Mouse (Mus musculus) liver, embryonic 11.5 days (tissue): ENCODE results near the gene Slf1. TPM values are rescaled to one million over a fixed set of nuclear protein-coding genes. Genes with fewer than 3 reads are reported as not detected.
A peak's percentile ranks its signal among the peaks of the same experiment; 100 is the strongest.

Source experiments
- ATAC-seq: fragments of 200-750 bp; cut with Nextera tagmentation; replicated peaks from 2 replicates; pipeline ENCODE4 v1.8.0; 2017; ENCODE audit warnings: moderate number of reproducible peaks, mild to moderate bottlenecking, moderate TSS enrichment, moderate library complexity; ENCODE audit not compliant: low FRiP score
- DNase-seq: peaks from one replicate; pipeline ENCODE4 v3.0.0-alpha.2; 2017; ENCODE audit warnings: low spot score
- H3K27ac ChIP-seq: fragments of 300-500 bp; sonication (generic); 2 replicates; pipeline ENCODE4 v1.5.1; 2014; ENCODE audit warnings: mild to moderate bottlenecking, low read depth, low read length, control low read depth
- H3K27me3 ChIP-seq: fragments of 300-500 bp; sonication (generic); replicated peaks from 2 replicates; pipeline ENCODE4 v1.6.1; 2014; ENCODE audit warnings: low read length, mixed read lengths; ENCODE audit not compliant: control insufficient read depth, insufficient read depth
- H3K36me3 ChIP-seq: fragments of 300-500 bp; sonication (generic); 2 replicates; pipeline ENCODE4 v1.6.1; 2014; ENCODE audit warnings: mild to moderate bottlenecking, low read length, moderate library complexity, mixed read lengths; ENCODE audit not compliant: control insufficient read depth, insufficient read depth
- H3K4me1 ChIP-seq: fragments of 300-500 bp; sonication (generic); replicated peaks from 2 replicates; pipeline ENCODE4 v1.6.1; 2014; ENCODE audit warnings: low read length, mixed read lengths; ENCODE audit not compliant: control insufficient read depth, insufficient read depth
- H3K4me2 ChIP-seq: fragments of 300-500 bp; sonication (generic); 2 replicates; pipeline ENCODE4 v1.6.1; 2014; ENCODE audit warnings: mild to moderate bottlenecking, control low read depth, moderate library complexity
- H3K4me3 ChIP-seq: fragments of 300-500 bp; sonication (generic); 2 replicates; pipeline ENCODE4 v1.5.1; 2014; ENCODE audit warnings: low read depth, low read length, control low read depth
- H3K9ac ChIP-seq: fragments of 300-500 bp; sonication (generic); 2 replicates; pipeline ENCODE4 v1.6.1; 2014; ENCODE audit warnings: low read depth, low read length, control low read depth
- H3K9me3 ChIP-seq: fragments of 300-500 bp; sonication (generic); 2 replicates; pipeline ENCODE4 v1.6.1; 2016; ENCODE audit warnings: low read length, inconsistent platforms, mixed read lengths; ENCODE audit not compliant: control insufficient read depth
- WGBS: fragments of 180-500 bp; shearing (Covaris S2); extraction: QIAGEN DNeasy Blood & Tissue Kit; methylation state at CpG from one replicate; pipeline ENCODE4 v1.1.7; 2014; 5-methylcytosine and 5-hydroxymethylcytosine counted together
- polyA plus RNA-seq: library from polyadenylated mRNA; unstranded; fragments of >200 nt; fragmentation: Nextera tagmentation; extraction: Ambion mirVana; gene quantifications from 2 replicates; pipeline ENCODE4 v1.2.1, GENCODE M21; 2014

Slf1 gene
- polyA plus RNA-seq = 33.5 and 34.2 TPM in 2 replicates

- peak within 1 kb of the TSS; percentile 78 for H3K4me3 ChIP-seq
- H3K36me3 ChIP-seq = no peaks in the 10 kb centered on the region
- H3K9me3 ChIP-seq = no peaks in the 10 kb centered on the region
- H3K27me3 ChIP-seq = no peaks in the 10 kb centered on the region
- peak; percentile 89 for DNase-seq
- peak within 1 kb of the TSS; percentile 77 for H3K9ac ChIP-seq
- H3K4me2 ChIP-seq = peak within 1 kb of the TSS; percentile 77
- WGBS = under 1% methylated on average over 65 of the region's 65 CpGs
- no peaks in the 10 kb centered on the region; the same call in 1 of the 2 replicates for H3K4me1 ChIP-seq
- ATAC-seq = peak; percentile 96
- peak within 1 kb of the TSS; percentile 77 for H3K27ac ChIP-seq
These were observed at the start of gene Slf1, which contains the start of gene 2210408I21Rik for GRCm38 (mm10) chr13:77134931-77135620. Gene Slf1 (minus strand): TSS chr13:77135473. Gene 2210408I21Rik (plus strand): TSS chr13:77135540.

DNA sequence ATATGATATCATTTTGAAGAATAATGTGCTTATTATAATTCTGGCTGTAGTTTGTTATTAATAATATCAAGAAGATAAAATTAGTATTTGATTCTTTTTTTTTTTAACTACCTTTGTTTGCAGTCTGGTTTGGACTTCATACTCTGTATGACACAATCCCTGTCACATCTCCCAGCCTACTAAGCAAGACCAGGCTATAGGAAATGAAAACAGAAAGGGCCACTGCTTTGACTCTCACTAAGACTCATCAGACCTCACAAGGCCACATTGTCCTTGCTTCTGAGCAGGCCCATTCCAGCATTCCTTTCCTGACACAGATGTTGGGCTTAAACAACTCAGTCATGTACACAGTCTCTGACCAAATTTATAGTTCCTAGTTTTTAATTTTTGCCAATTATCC lies 42.7 kb upstream of the Slf1 start:
- ATAC-seq (no peak), DNase-seq (no peak)
- Histone ChIP-seq H3K27me3 (no peaks in the 10 kb centered on the region), H3K9me3 (no peaks in the 10 kb centered on the region), H3K27ac (no peak overlapping the region), H3K4me3 (no peak overlapping the region), H3K4me2 (no peak overlapping the region), H3K36me3 (no peaks in the 10 kb centered on the region), H3K4me1 (no peaks in the 10 kb centered on the region), H3K9ac (no peak overlapping the region)

DNA sequence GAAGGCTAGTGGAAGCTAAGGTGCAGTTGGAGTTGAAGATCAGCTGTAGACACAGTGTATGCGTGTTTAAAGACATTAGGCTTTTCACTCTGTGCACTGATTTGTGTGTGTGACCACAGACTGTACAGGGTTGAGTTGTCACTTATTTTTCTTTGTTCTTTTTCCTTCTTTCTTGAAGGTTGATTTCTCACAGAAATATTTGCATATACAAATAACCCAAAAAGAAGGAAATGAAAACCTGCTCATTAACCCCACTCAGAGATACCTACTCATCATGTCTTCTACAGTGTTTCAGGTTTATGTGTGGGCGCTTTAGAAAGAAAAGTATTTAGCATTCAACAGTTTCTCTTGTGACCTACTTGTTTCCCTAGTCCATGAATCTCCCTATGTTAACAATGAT lies 5.6 kb upstream of the Slf1 start:
- no peak for DNase-seq
- no peaks in the 10 kb centered on the region for H3K9me3 ChIP-seq
- no peaks in the 10 kb centered on the region; the same call in 1 of the 2 replicates for H3K4me1 ChIP-seq
- no peak overlapping the region for H3K4me2 ChIP-seq
- no peak overlapping the region for H3K4me3 ChIP-seq
- 84% methylated on average over 2 of the region's 2 CpGs for WGBS
- ATAC-seq = no peak; the same call in 1 of the 2 replicates
- H3K27ac ChIP-seq = no peak overlapping the region
- no peaks in the 10 kb centered on the region for H3K27me3 ChIP-seq
- H3K36me3 ChIP-seq = no peaks in the 10 kb centered on the region
- H3K9ac ChIP-seq = no peak overlapping the region

GRCm38 (mm10) chr13:77135621-77135981 lies 328 bp upstream of the Slf1 start:
- WGBS = under 1% methylated on average over 11 of the region's 11 CpGs
- H3K9ac ChIP-seq = peak overlapping the region; percentile 77
- H3K27me3 ChIP-seq = no peaks in the 10 kb centered on the region
- peak overlapping the region; percentile 77 for H3K4me2 ChIP-seq
- H3K4me3 ChIP-seq = peak overlapping the region; percentile 78
- no peak overlapping the region for H3K27ac ChIP-seq
- DNase-seq (no peak), ATAC-seq (peak; percentile 54)
- H3K4me1 ChIP-seq = no peaks in the 10 kb centered on the region; the same call in 1 of the 2 replicates
- no peaks in the 10 kb centered on the region for H3K9me3 ChIP-seq
- no peaks in the 10 kb centered on the region for H3K36me3 ChIP-seq

- H3K4me2 ChIP-seq = no peak overlapping the region
- H3K36me3 ChIP-seq = no peaks in the 10 kb centered on the region
- H3K9me3 ChIP-seq = no peaks in the 10 kb centered on the region
- H3K27me3 ChIP-seq = no peaks in the 10 kb centered on the region
- H3K9ac ChIP-seq = no peak overlapping the region
- WGBS = 64% methylated on average over 2 of the region's 2 CpGs
- H3K4me1 ChIP-seq = no peaks in the 10 kb centered on the region; the same call in 1 of the 2 replicates
- no peak overlapping the region for H3K27ac ChIP-seq
- no peak for DNase-seq
- H3K4me3 ChIP-seq = no peak overlapping the region
- ATAC-seq = no peak
These were observed 4.1 kb downstream of the Slf1 start for GRCm38 (mm10) chr13:77131132-77131531.

DNA sequence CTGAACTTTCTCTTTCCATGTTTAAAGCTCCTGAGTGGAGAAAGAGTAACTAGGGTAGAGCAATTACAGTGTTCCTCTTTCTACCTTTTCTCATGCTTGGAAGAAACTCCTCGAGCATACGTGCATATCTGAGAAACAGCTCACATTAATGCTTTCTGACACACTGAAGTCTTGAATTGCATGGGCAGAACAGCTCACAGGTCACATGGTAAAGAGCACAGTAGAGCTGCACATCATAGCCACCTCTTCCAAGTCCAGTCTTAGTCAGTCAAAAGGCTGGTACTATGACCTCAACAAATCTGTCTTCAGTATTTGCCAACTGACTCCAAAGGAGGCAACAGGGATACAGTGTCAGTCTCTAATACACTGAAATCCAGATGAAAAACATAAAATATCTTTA lies 7.0 kb downstream of the Slf1 start:
- no peak overlapping the region for H3K4me3 ChIP-seq
- H3K27me3 ChIP-seq = no peaks in the 10 kb centered on the region
- 86% methylated on average over 2 of the region's 2 CpGs for WGBS
- H3K4me2 ChIP-seq = no peak overlapping the region
- no peak for DNase-seq
- no peak overlapping the region for H3K27ac ChIP-seq
- no peaks in the 10 kb centered on the region; the same call in 1 of the 2 replicates for H3K36me3 ChIP-seq
- no peaks in the 10 kb centered on the region for H3K4me1 ChIP-seq
- no peaks in the 10 kb centered on the region for H3K9me3 ChIP-seq
- no peak overlapping the region for H3K9ac ChIP-seq
- ATAC-seq = no peak

DNA sequence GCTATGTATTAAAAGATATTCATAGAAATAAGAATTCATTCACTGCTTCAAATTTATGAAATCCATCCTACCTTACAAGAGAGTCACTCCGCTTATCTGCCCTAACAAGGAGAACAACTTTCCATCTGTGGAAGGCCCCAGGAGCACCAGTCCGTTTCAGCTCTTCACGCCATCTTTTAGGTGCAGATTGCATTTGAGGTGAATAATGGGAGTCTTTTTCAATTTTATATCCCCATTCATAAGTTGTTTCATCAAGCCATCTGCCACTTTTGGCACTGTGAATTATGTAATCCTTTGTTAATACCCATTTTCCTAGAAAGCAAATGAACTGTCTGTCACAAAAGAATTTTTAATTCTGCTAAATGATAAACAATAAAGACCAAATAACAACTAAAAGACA lies 10.1 kb downstream of the Slf1 start:
- no peak overlapping the region for H3K4me2 ChIP-seq
- no peaks in the 10 kb centered on the region for H3K9me3 ChIP-seq
- H3K4me1 ChIP-seq = no peaks in the 10 kb centered on the region
- ATAC-seq (no peak), DNase-seq (no peak)
- whole genome bisulfite sequencing = 89% methylated on average over 3 of the region's 3 CpGs
- H3K27ac ChIP-seq = no peak overlapping the region
- no peaks in the 10 kb centered on the region for H3K27me3 ChIP-seq
- H3K36me3 ChIP-seq = no peaks in the 10 kb centered on the region; the same call in 1 of the 2 replicates
- H3K4me3 ChIP-seq = no peak overlapping the region
- H3K9ac ChIP-seq = no peak overlapping the region

DNA sequence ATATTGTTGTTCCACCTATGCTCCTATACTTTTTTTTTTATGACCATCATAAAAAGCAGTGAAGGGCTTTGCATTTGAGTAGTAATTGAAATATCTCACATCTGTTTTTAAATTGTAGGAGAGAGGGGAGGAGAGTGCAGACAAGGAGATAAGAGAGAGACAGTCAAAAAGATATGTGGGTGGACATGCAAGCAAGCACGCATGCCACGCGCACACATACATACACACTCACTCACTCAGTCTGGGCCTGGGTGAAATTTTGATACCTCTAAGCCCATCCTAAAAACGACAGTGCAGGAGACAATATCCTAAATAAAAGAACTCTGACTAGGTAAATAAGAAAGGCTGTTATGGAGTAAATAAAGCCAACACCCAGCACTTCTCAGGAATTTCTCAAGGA lies 16.6 kb downstream of the Slf1 start:
- ATAC-seq (peak; percentile 68), DNase-seq (no peak)
- 84% methylated on average over 4 of the region's 4 CpGs for WGBS
- Histone ChIP-seq H3K4me1 (0 out of 2 replicates have a peak, but pooled peaks cover 2% of the 10 kb centered on the region), H3K9me3 (no peaks in the 10 kb centered on the region), H3K27me3 (no peaks in the 10 kb centered on the region), H3K9ac (no peak overlapping the region), H3K27ac (no peak overlapping the region), H3K4me2 (no peak overlapping the region), H3K36me3 (no peaks in the 10 kb centered on the region), H3K4me3 (no peak overlapping the region)

GRCm38 (mm10) chr13:77107734-77108133 lies 27.5 kb downstream of the Slf1 start:
- ATAC-seq (no peak), DNase-seq (no peak)
- H3K9ac ChIP-seq = no peak overlapping the region
- H3K27ac ChIP-seq = no peak overlapping the region
- H3K9me3 ChIP-seq = no peaks in the 10 kb centered on the region
- no peak overlapping the region for H3K4me3 ChIP-seq
- H3K4me2 ChIP-seq = no peak overlapping the region
- peaks cover 4% of the 10 kb centered on the region; the same call in 1 of the 2 replicates for H3K36me3 ChIP-seq
- H3K27me3 ChIP-seq = no peaks in the 10 kb centered on the region
- no peaks in the 10 kb centered on the region for H3K4me1 ChIP-seq
